Mouse (Mus musculus): ENCODE results near the gene Vmn2r60.

GRCm38 (mm10) chr7:42058923-42059322, 48.6 kb upstream of the Vmn2r60 start, which contains the start of gene Vmn2r59:
- TF ChIP-seq GATA1 (IDR thresholded peaks at IDR 0.05; ENCODE audit: low read length) (no peak), TAL1 (IDR thresholded peaks at IDR 0.05; ENCODE audit: low read length) (no peak)

Measured in erythroblast, embryonic 14.5 days (primary cell).